Mouse (Mus musculus) gastrocnemius, postnatal 4 days (tissue): ENCODE data around the gene Tapbpl. TPM values are rescaled to one million over a fixed set of nuclear protein-coding genes. Genes with fewer than 3 reads are reported as not detected.
A peak's percentile ranks its signal among the peaks of the same experiment; 100 is the strongest.

ENCODE experiments used
- DNase-seq, 2 experiments: peaks; one replicate each; pipeline ENCODE4 v3.0.0; 2021 to 2022; ENCODE audit warnings: low spot score in 2 of 2, mixed read lengths in 2 of 2
- total RNA-seq, 2 experiments: library from RNA; stranded (reverse); gene quantifications; 2 replicates each; pipeline ENCODE4 v1.2.3; 2021

Tapbpl gene
- total RNA-seq, 2 experiments from 2014 or later = 2.4 to 3.4 TPM

DNA sequence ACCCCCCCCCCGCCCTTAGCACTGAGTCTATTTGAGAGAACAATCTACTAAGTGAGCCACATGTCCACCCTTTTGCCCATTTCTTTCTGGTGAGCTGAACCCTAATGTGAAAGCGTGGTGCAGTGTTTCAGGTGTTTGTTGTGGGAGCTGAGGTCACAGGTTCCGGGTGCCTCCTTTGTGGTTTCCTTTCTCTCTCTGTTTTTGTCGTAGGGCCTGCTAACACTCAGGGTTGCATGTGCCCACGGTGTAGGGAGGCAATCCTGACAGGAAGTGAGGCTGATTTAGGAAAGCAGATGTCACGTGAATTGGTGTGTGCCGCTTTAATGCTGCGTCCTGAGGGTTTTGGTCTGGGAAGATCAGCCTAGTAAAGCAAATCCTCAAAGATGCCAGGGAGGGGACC is 9.9 kb upstream of the Tapbpl start:
- DNase-seq = no peak

DNA sequence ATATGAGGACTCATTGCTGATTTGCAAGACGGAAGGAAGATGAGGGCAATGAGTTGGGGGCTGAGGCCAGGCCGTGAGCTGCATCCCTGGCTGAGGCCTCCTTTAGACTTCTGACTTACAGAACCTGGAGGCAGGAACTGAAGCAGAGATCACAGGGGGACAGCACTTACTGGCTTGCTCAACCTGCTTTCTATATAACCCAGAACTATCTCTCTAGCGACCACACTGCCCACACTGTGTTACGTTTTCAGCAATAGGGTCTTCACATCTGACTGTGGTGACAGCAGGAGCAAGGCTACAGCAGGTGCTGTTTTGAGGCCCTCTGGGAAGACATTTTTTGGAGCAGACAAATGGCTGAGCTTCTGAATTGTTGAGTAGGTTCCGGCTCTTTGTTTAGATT is 9.0 kb upstream of the Tapbpl start:
- DNase-seq = no peak

DNA sequence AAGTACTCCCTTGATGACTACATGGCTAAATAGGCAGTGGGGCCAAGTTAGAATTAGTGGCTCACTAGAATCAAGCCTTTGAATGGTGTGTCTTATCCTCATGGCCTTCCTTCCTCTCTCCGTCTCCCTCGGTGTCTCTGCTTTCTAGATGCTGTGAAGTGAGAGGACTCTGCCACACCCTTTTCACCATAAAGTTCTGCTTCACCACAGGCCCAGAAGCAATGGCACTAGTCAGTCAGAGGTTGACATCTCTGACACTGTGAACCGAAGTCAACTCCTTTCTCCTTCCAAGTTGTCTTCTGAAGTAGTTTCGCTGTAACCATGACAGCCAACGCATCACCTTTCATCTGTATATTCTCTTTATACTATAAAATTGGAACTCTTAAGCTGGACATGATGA is 7.9 kb upstream of the Tapbpl start:
- no peak for DNase-seq

DNA sequence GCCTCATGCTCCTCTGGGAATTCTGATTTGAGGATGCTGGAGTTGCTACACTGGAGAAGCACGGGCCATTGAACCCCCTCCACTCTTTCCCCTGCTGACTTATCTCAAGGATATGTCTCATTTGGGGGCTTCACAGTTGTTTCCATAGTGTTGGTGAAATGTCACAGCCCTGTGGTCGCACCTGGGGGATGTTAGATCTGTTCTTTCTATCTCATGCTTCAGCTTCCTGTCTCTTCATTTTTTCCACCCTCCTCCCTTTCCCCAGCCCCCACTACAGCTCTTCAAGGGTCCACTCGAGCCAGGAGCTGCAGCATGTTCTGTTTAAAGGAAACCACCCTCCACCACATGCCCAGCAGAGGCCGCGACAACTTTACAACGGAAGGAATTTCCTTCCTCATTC is 6.7 kb upstream of the Tapbpl start:
- no peak for DNase-seq

DNA sequence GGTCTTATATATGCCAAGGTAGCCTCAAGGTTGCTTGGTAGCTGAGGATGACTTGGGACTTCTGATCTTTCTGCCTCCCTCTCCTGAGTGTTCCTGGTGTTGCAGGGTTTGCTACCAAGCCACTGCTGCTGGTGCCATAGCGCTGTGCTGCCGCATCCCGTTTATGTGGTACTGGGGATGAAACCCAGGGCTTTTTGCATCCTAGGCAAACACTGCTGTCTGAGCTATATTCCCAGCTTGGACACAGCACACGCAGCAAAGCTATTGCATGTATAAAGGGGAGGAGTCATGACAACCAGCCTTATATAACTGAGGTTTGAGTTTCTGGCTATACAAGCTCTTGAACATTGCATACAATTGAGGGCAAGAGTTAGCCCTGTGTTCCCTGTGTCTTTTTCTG is 5.8 kb upstream of the Tapbpl start:
- DNase-seq = no peak

DNA sequence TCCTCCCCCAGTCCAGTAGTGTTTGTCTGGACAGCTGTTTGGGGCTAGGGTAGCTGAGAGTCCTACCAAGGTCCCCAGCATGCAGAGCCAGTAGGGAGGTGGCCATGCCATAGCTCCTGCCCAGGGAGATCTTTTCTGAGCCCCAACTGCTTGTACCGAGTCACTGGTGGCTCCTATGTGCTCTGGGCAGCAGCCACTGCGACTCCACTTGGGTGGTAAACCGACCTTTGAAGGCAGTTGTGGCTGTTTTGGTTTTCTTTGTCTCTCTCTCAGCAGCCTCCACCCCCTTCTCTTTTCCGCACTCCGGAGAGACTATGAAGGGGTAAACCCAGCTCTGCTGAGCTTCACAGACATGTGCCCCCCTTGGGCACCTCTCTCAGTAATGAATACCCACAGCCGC is 5.1 kb upstream of the Tapbpl start, which contains the start of gene Cd27:
Gene Cd27 (minus strand): TSS at position 229 of the 400 bp plus-strand sequence.
- no peak for DNase-seq

DNA sequence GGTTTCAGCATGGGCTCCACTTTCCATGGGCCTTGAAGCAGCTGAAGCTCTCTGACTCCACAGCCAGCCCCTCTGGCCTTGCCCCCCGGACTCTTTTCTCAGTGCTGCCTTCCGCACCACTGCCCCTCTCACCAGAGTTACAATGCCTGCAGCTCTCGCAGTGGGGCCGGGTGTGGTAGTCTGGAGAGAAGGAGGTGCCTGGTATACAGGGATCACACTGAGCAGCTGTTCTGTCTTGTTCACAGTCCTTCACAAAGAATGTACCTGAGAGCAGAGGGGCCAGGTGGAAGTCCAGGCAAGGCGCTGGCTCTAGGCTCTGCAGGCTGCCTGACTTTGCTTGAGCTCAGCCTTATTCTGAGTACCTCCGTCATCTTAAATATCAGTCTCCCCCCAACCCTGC is 4.7 kb upstream of the Tapbpl start:
- DNase-seq = no peak

DNA sequence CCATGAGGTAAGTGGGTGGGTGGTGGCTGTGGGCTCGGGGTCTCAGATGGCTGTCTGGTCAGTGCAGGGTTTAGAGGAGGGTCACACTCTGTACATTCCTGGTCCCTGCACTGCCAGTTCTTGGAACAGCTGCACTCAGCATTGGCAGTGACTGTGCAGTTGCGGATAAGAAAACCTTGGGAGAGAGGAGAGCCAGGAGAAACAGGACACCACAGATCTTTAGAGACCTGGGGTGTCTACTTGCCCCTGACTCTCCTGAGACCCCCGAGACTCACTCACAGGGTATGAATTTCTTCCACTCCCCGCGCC is 2.8 kb upstream of the Tapbpl start:
- no peak for DNase-seq

DNA sequence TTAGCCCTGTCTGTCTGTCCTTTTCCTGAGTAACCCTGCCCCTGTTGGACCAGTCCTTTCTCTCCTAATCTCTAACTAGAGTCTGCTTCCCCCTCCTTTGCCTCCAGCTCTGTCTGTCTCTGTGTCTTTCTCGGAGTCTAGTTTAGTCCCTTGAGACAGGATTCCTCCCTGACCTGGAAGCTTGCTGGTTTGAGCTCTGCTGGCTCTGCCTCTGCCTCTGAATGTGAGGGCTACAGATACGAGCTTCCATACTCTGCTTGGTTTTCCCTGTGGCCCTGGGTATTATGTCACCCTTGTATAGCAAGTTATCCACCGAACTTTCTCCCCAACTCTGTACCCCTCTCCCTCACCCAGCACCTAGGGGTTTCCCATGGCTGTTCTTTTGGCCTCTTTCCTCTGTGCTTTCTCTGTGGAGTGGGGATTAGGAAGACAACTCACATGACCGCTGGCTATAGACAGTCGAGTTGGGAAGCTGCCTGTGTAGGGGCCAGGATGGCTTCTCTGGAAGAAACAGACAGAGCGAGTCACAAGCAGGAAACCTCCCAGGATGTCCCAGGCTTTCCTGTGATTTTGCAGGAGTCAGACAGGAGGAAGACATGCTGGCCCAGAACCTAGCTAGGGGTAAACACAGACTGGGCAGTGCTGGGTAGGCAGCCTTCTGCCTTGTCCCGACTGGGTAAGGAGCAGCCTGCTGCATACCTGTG is 2.3 kb upstream of the Tapbpl start:
- DNase-seq = no peak

DNA sequence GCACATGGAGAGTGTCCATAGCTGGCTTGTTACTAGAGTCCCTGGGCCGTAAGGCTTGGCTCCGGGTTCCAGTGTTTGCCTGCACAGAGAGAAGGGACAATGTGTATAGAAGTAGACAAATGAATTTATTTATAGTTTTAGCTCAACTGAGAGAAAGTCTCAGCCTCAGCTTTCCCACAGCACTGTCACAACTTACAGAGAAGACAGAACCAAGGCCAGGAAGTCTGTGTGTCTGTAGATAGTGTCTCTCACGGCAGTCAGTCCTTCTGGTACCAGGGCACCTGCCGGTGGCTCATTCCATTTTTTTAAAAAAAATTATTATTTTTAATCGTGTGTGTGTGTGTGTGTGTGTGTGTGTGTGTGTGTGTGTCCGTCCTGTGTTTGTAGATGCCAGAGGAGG is 856 bp upstream of the Tapbpl start:
- DNase-seq = no peak

DNA sequence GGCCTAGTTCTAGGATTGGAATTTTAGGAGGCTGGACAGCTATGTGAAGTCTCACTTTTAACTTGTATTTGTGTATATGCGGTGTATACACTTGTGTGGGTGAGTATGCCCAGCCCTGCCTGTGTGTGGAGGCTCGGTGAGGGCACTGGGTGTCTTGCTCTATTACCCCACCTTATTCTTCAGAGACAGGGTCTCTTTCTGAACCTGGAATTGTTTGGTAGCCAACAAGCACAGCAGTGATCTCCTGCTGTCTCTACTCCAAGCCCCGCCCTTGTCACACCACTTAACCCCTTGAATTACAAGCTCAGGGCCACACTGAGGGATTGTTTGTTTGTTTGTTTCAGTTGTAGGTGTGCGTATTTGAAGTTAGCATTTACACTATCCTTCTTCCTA is 381 bp upstream of the Tapbpl start:
- DNase-seq = no peak

DNA sequence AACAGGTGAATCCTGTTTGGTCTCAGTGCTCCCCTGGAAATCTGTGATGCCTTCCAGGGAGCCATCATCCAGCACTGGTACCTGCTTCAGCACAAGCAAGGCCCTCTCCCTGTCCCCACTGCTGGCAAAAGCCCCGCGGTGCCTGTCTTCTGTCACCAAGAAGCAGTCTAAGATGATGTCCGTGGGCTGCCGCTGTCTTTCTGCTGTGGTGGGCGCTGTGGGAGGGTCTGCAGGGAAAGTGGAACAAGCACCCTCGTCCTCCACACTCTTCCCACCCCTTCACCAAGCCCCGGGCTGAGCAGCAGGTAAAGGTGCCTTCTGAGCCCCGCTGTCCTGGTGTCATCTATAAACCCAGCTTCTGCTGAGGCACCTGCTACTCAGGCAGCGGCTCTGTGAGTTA is 1.1 kb downstream of the Tapbpl start:
- no peak for DNase-seq

DNA sequence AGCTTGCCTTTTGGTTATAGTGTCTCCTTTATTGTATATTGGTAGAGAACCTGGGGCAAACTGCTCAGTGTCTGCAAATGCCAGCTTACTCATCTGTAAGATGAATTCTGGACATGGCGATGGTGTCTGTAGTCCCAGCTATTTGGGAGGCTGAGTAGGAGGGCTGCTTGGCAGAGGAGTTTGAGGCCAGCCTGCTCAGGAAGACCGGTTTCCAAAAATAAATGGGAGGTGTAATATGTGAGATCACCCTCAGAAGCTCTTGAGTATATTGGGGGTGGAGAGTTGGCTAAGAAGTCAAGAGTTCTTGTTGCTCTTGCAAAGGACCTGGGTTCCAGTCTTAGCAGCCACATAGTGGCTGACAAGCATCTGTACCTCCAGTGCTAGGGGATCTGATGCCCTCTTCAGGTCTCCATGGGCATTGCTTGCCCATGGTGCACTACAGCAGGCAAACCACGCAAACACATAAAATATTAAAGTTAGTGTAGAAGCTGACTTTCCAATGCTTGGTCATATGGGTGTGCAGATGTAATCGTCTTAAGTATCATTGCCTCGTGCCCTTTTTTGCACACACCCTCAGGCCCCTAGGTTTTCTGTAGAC is 6.0 kb downstream of the Tapbpl start:
- DNase-seq = no peak

DNA sequence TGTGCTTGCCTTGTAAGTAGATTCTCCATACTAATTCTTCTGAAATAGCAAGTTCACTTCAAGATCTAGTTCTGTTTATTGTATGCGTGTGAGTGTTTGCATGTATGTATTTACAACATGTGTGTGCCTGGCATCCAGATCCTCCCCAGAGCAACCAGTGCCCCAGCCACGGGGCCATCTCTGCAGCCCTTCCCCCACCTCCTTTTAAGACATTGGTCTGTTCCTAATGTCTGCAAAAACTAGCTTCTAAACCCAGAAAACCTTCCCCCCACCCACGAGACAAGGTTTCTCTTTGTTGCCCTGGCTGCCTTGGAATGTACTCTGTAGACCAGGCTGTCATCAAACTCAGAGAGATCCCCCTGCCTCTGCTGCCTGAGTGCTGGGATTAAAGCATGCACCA is 9.1 kb downstream of the Tapbpl start:
- DNase-seq = no peak

DNA sequence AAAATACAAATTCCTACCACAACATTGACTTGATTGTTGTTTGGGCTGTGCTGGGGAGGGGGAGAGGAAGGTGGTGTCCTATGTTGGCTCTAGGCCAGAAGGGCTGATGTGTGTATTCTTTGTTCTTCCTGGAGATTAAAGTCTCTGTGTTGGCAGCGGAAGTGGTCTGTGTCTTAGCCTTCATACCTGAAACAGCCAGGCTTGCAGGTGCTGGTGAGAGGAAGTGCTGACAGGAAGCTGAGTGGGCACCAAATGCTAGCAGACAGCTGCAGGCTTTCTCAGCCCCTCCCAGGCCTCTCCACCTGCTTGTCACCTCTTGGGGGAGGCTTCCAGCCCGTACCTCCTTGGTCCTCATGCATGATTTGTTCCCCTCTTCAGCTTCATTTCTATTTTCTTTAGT is 9.5 kb downstream of the Tapbpl start:
- DNase-seq = no peak

DNA sequence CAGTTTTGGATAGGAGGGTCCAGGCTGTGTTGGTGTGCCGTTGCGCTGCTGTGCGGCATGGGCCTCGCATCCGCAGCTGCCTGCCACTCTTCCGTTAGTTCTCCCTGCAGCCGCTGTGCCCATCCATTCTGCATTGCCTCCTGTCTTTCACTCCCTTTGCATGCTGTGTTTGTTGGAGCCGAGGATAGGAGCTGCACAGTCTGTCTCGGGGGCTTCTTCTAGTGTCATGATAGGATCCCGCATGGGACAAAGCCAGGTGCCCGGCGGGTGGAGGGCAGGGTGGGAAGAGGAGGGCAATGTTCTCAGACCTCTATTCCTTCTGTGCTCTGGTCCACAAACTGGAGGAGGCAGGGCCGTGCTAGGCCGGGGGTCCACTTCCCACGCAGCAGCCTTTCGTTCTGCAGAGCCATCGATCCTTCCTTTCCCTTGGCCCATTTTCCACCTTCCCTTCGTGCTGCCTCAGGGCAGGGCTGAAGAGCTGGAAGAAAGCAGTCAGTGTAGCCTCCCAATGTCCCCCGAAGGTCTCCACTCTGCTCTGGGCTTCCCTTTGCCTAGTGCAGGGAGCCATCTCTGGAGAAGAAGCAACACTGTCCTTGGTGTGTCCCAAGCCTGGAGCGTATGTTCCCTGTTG is 10.4 kb downstream of the Tapbpl start:
- DNase-seq = no peak

DNA sequence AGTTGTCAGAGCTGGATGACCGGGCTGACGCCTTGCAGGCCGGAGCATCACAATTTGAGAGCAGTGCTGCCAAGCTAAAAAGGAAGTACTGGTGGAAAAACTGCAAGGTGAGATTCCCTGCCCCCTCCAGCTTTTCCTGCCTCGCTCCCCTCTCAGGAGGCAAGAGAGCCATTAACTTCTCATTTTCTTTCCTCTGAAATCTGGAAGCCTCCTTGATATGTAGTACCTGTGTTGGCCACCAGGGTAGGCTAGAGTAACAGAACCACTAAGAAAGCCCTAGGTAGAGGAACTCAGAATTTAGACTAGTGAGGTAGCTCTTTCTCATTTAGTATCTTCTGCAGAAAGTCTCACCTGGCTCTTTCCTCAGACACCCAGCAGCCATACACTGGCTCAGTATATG is 12.7 kb downstream of the Tapbpl start:
- DNase-seq = peak in 1 of 2 experiments; percentile 54

DNA sequence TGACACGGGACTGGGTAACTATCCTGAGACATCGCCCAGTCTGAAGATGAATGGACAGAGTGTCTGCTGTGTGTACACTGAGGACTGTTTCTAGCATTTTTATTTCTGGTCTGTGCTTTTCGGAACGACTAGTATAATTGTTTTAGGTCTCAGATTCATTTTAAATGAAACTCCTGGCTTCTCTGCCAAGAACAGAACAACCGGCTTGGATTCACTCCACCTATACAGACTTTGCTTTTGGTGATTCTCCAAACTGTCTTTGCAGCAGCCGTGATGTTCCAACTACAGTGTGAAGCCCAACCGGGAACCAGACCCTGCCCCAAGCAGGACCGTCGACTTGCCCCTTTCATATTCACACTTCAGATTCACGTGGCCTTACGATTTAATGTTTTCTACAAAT is 13.8 kb downstream of the Tapbpl start:
- DNase-seq = peak in 1 of 2 experiments; percentile 10

DNA sequence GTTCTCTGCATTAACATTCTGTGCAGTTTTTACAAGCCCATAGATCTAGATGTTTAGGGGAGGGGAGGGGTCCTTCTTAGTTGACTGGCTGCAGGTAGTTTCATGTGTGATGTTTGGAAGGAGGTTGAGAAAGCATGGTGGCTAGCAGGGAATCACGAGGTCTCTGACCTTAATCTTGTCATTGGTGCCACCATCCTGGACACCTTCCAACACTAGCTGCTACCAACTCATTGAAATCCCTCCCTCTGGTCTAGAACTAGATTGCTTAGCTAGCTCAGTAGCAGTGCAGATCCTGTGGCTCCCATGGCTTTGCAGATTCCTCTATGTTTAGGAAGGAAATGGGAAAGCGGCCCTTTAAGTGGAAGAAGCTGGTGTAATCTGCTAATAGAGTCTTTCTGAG is 14.8 kb downstream of the Tapbpl start:
- peak in 1 of 2 experiments; percentile 13 for DNase-seq

DNA sequence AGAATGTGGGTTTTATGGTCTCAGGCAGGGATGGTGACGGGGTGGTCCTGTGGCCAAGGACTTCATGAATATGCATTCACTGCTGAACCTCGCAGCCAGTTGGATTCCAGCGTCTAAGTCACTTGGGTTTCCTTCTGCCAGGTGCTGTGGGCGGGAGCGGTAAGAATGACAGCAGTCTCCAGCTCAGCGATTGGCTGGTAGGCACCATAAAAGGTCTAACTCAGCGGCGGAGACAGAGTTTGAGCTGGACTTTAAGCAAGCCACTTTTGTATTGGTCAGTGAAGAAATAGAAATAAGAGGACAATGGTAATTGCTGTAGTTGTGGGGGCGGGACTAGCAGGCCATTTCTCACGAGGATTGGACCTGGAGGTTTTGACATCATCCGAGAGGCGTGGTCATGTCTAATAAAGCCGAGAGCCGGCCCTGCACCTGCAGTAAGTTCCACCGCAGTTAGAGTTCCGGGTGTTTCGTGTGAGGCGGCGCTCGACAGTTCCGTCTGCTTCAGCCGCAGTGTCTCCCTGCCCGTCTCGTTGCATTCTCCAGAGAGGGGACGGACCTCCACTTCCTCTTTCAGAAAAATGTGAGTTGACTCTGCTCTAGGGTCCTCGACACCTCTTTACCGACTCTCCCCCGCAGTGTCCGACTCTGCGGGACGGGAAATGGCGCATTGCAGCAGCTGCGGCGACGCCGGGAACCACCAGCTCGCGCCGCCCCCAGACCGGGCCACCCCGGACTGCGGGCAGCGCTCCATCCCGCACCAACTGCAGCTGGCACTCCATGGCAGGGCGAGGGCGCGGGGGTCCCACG is 16.3 kb downstream of the Tapbpl start, which contains the start of gene Vamp1:
Gene Vamp1 (plus strand): TSS at position 404 of the 807 bp plus-strand sequence.
- DNase-seq = peak; percentile 68 to 89

DNA sequence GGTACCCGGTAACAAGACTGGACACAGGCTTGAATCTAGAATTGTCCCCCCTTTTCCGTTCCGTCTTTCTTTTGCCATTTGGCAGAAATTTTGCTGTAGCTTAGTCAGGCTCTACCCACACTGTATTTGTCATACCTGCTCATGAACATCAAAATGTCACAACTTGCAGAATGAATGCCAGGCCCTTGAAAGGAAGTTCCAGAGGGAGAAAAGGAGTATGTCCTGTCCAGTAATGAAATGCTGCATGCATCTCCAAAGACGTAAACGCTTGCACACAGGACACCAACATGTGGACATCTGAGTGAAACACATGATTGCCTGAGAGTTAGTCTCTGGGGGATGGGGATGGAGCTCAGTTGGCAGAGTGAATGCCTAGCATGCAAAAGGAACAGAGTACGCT is 17.9 kb downstream of the Tapbpl start:
- no peak for DNase-seq

DNA sequence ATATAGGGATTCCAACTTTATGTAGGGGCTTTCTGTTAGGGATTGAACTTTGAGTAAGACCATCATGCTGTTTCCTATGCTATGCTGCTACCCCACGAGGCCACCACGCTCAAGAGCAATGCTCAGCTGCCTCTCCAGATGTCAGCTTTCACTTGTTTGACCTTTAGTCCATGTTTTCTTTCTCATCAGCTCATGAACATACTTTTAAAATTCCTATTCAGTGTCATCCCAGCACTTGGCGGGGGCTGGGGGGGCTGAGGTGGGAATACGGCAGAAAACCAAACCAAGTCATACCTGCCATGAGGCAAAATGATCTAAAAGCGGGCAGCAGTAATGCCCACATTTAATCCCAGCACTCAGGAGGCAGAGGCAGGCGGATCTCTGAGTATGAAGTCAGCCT is 18.5 kb downstream of the Tapbpl start:
- no peak for DNase-seq
